Mouse (Mus musculus): ENCODE results near the gene Pop7. TPM values are rescaled to one million over a fixed set of nuclear protein-coding genes. Genes with fewer than 3 reads are reported as not detected.

Pop7 gene
- total and polyA plus RNA-seq, 3 experiments: 61.1 to 79.8 TPM; not detected in 1

GRCm38 (mm10) chr5:137481897-137482296 lies 20.4 kb downstream of the Pop7 start:
- Histone ChIP-seq H3K9ac (ENCODE audit: control insufficient read depth, low read depth, low read length, poor library complexity, severe bottlenecking) (no peak overlapping the region), H3K4me3 (ENCODE audit: control insufficient read depth in 1 of 2, insufficient read depth in 1 of 2, low read depth in 2 of 2, low read length in 2 of 2) (no peak overlapping the region), H3K27ac (ENCODE audit: control insufficient read depth, low read depth, low read length) (no peak overlapping the region), H3K79me2 (ENCODE audit: control insufficient read depth, insufficient read depth, low read length, poor library complexity) (no peaks in the 10 kb centered on the region), H3K27me3 (ENCODE audit: control insufficient read depth in 1 of 2, insufficient read depth in 2 of 2, low read length in 2 of 2) (peaks cover 0 to 5% of the 10 kb centered on the region in 2 experiments; a peak in 2 of 4 replicates), H3K36me3 (ENCODE audit: control insufficient read depth in 1 of 2, insufficient read depth in 2 of 2, low read length in 2 of 2) (no peaks in the 10 kb centered on the region), H3K4me1 (ENCODE audit: control insufficient read depth in 1 of 2, insufficient read depth in 2 of 2, low read length in 2 of 2) (no peaks in the 10 kb centered on the region), H3K9me3 (replicated peaks; ENCODE audit: insufficient read depth, low read length) (no peaks in the 10 kb centered on the region)
- no peak for TF ChIP-seq MEF2A (IDR thresholded peaks at IDR 0.05; ENCODE audit: extremely low read depth, insufficient replicate concordance, low read depth, low read length, poor library complexity, severe bottlenecking)
- TF ChIP-seq POLR2AphosphoS5 (IDR thresholded peaks at IDR 0.05; ENCODE audit: borderline replicate concordance, low read depth, low read length): no peak
- TF ChIP-seq ELF1 (IDR thresholded peaks at IDR 0.05; ENCODE audit: low read depth, low read length): no peak
- TF ChIP-seq TCF12 (IDR thresholded peaks at IDR 0.05; ENCODE audit: low read depth, low read length): no peak
- TF ChIP-seq USF2 (IDR thresholded peaks at IDR 0.05; ENCODE audit: borderline replicate concordance in 1 of 2, insufficient read depth in 1 of 2, low read depth in 1 of 2, low read length in 2 of 2): no peak
- TF ChIP-seq EP300 (IDR thresholded peaks at IDR 0.05; ENCODE audit: low read depth in 1 of 2, low read length in 2 of 2): no peak
- no peak for TF ChIP-seq RAD21 (IDR thresholded peaks at IDR 0.05; ENCODE audit: low read depth, low read length)
- DNase-seq (ENCODE audit: low read depth, low spot score): no peak

GRCm38 (mm10) chr5:137481138-137481537 lies 21.2 kb downstream of the Pop7 start:
- H3K9me3 ChIP-seq (replicated peaks; ENCODE audit: insufficient read depth, low read length): no peaks in the 10 kb centered on the region
- H3K79me2 ChIP-seq (ENCODE audit: control insufficient read depth, insufficient read depth, low read length, poor library complexity): no peaks in the 10 kb centered on the region
- peaks cover 0 to 8% of the 10 kb centered on the region in 2 experiments; a peak in 3 of 4 replicates for H3K27me3 ChIP-seq (ENCODE audit: control insufficient read depth in 1 of 2, insufficient read depth in 2 of 2, low read length in 2 of 2)
- H3K4me3 ChIP-seq (ENCODE audit: control insufficient read depth in 1 of 2, insufficient read depth in 1 of 2, low read depth in 2 of 2, low read length in 2 of 2): no peak overlapping the region
- peak; percentile 77 for DNase-seq (ENCODE audit: low read depth, low spot score)
- H3K4me1 ChIP-seq (ENCODE audit: control insufficient read depth in 1 of 2, insufficient read depth in 2 of 2, low read length in 2 of 2): no peaks in the 10 kb centered on the region
- H3K27ac ChIP-seq (ENCODE audit: control insufficient read depth, low read depth, low read length): no peak overlapping the region
- H3K36me3 ChIP-seq (ENCODE audit: control insufficient read depth in 1 of 2, insufficient read depth in 2 of 2, low read length in 2 of 2): no peaks in the 10 kb centered on the region
- no peak overlapping the region for H3K9ac ChIP-seq (ENCODE audit: control insufficient read depth, low read depth, low read length, poor library complexity, severe bottlenecking)
- peak; percentile 67 for TF ChIP-seq SMC3 (IDR thresholded peaks at IDR 0.05; ENCODE audit: low read depth, low read length)
- TF ChIP-seq MAFK (IDR thresholded peaks at IDR 0.05; ENCODE audit: borderline replicate concordance, low read depth, low read length): no peak
- TF ChIP-seq KAT2A (conservative IDR thresholded peaks at IDR 0.05; ENCODE audit: low read depth, low read length): no peak
- no peak for TF ChIP-seq JUND (IDR thresholded peaks at IDR 0.05; ENCODE audit: low read depth, low read length)
- TF ChIP-seq POLR2AphosphoS5 (IDR thresholded peaks at IDR 0.05; ENCODE audit: borderline replicate concordance, low read depth, low read length): no peak
- TF ChIP-seq MAX (IDR thresholded peaks at IDR 0.05; ENCODE audit: low read length): no peak
- no peak for TF ChIP-seq E2F4 (IDR thresholded peaks at IDR 0.05; ENCODE audit: borderline replicate concordance, low read depth, low read length)
- no peak for TF ChIP-seq CHD1 (IDR thresholded peaks at IDR 0.05; ENCODE audit: low read depth, low read length)
- TF ChIP-seq EP300 (IDR thresholded peaks at IDR 0.05; ENCODE audit: low read depth in 1 of 2, low read length in 2 of 2): no peak
- no peak; the same call in 1 of the 2 replicates for TF ChIP-seq ELF1 (IDR thresholded peaks at IDR 0.05; ENCODE audit: low read depth, low read length)
- no peak for TF ChIP-seq MAZ (IDR thresholded peaks at IDR 0.05; ENCODE audit: low read depth, low read length)
- TF ChIP-seq SIN3A (IDR thresholded peaks at IDR 0.05; ENCODE audit: low read length): no peak
- TF ChIP-seq NELFE (IDR thresholded peaks at IDR 0.05; ENCODE audit: low read depth, low read length): no peak
- no peak for TF ChIP-seq ZKSCAN1 (IDR thresholded peaks at IDR 0.05; ENCODE audit: low read depth, low read length)
- peak; percentile 79 for TF ChIP-seq RAD21 (IDR thresholded peaks at IDR 0.05; ENCODE audit: low read depth, low read length)
- TF ChIP-seq GATA1 (IDR thresholded peaks at IDR 0.05; ENCODE audit: low read depth, low read length): no peak
- no peak for TF ChIP-seq MXI1 (IDR thresholded peaks at IDR 0.05; ENCODE audit: low read depth, low read length)
- no peak for TF ChIP-seq USF1 (IDR thresholded peaks at IDR 0.05; ENCODE audit: low read depth, low read length)
- peak; percentile 90 for TF ChIP-seq ZNF384 (IDR thresholded peaks at IDR 0.05; ENCODE audit: low read depth, low read length)
- no peak for TF ChIP-seq CHD2 (IDR thresholded peaks at IDR 0.05; ENCODE audit: low read length)
- no peak for TF ChIP-seq MYC (IDR thresholded peaks at IDR 0.05; ENCODE audit: low read depth, low read length)
- TF ChIP-seq NRF1 (IDR thresholded peaks at IDR 0.05; ENCODE audit: insufficient read depth, low read depth, low read length, poor library complexity, severe bottlenecking): no peak
- TF ChIP-seq USF2 (IDR thresholded peaks at IDR 0.05; ENCODE audit: borderline replicate concordance in 1 of 2, insufficient read depth in 1 of 2, low read depth in 1 of 2, low read length in 2 of 2): no peak
- no peak for TF ChIP-seq GABPA (IDR thresholded peaks at IDR 0.05; ENCODE audit: low read depth, low read length)
- TF ChIP-seq BHLHE40 (IDR thresholded peaks at IDR 0.05; ENCODE audit: borderline replicate concordance, low read depth, low read length): no peak
- no peak for TF ChIP-seq MYB (IDR thresholded peaks at IDR 0.05; ENCODE audit: low read depth, low read length)
- no peak for TF ChIP-seq RCOR1 (IDR thresholded peaks at IDR 0.05; ENCODE audit: low read depth, low read length)
- no peak for TF ChIP-seq ETS1 (IDR thresholded peaks at IDR 0.05; ENCODE audit: low read depth, low read length)
- TF ChIP-seq TCF12 (IDR thresholded peaks at IDR 0.05; ENCODE audit: low read depth, low read length): no peak
